In the genomic region with DNA sequence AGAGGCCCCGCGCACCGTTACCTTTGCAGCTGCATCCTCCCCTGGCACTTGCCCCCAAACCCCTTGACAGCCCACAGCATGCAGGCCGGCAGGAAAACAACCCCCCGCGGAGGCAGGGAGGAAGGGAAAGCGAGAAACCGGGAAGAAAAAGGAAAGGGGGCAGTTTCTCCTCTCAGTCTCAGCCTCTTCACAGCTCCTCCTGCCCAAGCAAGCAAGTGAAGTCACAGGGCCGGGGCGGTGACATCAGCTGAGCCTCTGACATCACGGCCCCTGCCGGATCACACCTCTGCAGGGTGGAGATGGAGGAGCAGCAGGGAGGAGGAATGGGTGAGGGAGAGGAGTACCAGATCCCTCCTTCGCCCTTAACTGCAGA, we compare ENCODE assay signal across 7 mouse cellular contexts.
DNase-seq lines count a peak whose midpoint lies in the region; ATAC-seq and TF ChIP-seq lines count a peak whose summit lies in the region.

No protein-coding gene starts in this region.

- WGBS in forebrain, embryonic 11.5 days, result 2% methylated on average over 13 of the region's 13 CpGs
- 4% methylated on average over 13 of the region's 13 CpGs for WGBS in limb, embryonic 13.5 days
- WGBS in stomach, postnatal 0 days, result 15% methylated on average over 12 of the region's 13 CpGs

- peak overlapping the region; percentile 65 for H3K27ac ChIP-seq in forebrain, embryonic 11.5 days (ENCODE audit: low read depth, low read length)
- no peak overlapping the region for H3K27ac ChIP-seq in limb, embryonic 13.5 days
- H3K27ac ChIP-seq in stomach, postnatal 0 days (replicated peaks), result no peak overlapping the region

- H3K4me3 ChIP-seq in forebrain, embryonic 11.5 days (ENCODE audit: low read depth, low read length), result peak overlapping the region; percentile 24
- H3K4me3 ChIP-seq in limb, embryonic 13.5 days, result peak overlapping the region; percentile 38
- 0 out of 2 replicates have a peak overlapping the region, but pooled peaks have one; percentile 1 for H3K4me3 ChIP-seq in stomach, postnatal 0 days (ENCODE audit: low read depth, low read length)

- no peaks in the 10 kb centered on the region for H3K9me3 ChIP-seq in forebrain, embryonic 11.5 days (ENCODE audit: control insufficient read depth, low read length)
- H3K9me3 ChIP-seq in limb, embryonic 13.5 days, result no peaks in the 10 kb centered on the region
- H3K9me3 ChIP-seq in stomach, postnatal 0 days (ENCODE audit: control insufficient read depth, low read length), result no peaks in the 10 kb centered on the region

- DNase-seq in retina, embryonic 14.5 days (ENCODE audit: low spot score), result peak; percentile 56
- DNase-seq in retina, postnatal 1 day, result no peak
- DNase-seq in forebrain, embryonic 11.5 days (ENCODE audit: low spot score), result peak; percentile 75
- no peak for DNase-seq in stomach, postnatal 0 days (ENCODE audit: low spot score)
- DNase-seq in cerebellum, postnatal 36 days, result no peak
- DNase-seq in testis, postnatal 10 days (ENCODE audit: low spot score), result no peak

- H3K4me1 ChIP-seq in forebrain, embryonic 11.5 days (replicated peaks; ENCODE audit: control insufficient read depth, insufficient read depth, low read length), result peaks cover 23% of the 10 kb centered on the region
- H3K4me1 ChIP-seq in limb, embryonic 13.5 days, result peaks cover 74% of the 10 kb centered on the region
- peaks cover 3% of the 10 kb centered on the region; the same call in 1 of the 2 replicates for H3K4me1 ChIP-seq in stomach, postnatal 0 days (replicated peaks; ENCODE audit: control insufficient read depth, insufficient read depth)

- no peak for TF ChIP-seq CTCF in stomach, postnatal 0 days (IDR thresholded peaks at IDR 0.05; ENCODE audit: low read depth)

- peaks cover 31% of the 10 kb centered on the region for H3K27me3 ChIP-seq in forebrain, embryonic 11.5 days (ENCODE audit: control insufficient read depth, insufficient read depth, low read length)
- peaks cover 47% of the 10 kb centered on the region for H3K27me3 ChIP-seq in limb, embryonic 13.5 days
- no peaks in the 10 kb centered on the region for H3K27me3 ChIP-seq in stomach, postnatal 0 days (ENCODE audit: control insufficient read depth, insufficient read depth, low read length)

- peak overlapping the region; percentile 56 for H3K9ac ChIP-seq in forebrain, embryonic 11.5 days (ENCODE audit: low read length)
- H3K9ac ChIP-seq in limb, embryonic 13.5 days, result peak overlapping the region; percentile 61
- peak overlapping the region; percentile 13; the same call in 1 of the 2 replicates for H3K9ac ChIP-seq in stomach, postnatal 0 days (ENCODE audit: low read length)

- TF ChIP-seq EP300 in stomach, postnatal 0 days (optimal IDR thresholded peaks at IDR 0.05), result no peak

- H3K36me3 ChIP-seq in forebrain, embryonic 11.5 days (ENCODE audit: control insufficient read depth, insufficient read depth, low read length), result no peaks in the 10 kb centered on the region
- H3K36me3 ChIP-seq in limb, embryonic 13.5 days, result no peaks in the 10 kb centered on the region
- no peaks in the 10 kb centered on the region for H3K36me3 ChIP-seq in stomach, postnatal 0 days (ENCODE audit: control insufficient read depth, insufficient read depth, low read length)

- peak overlapping the region; percentile 77 for H3K4me2 ChIP-seq in forebrain, embryonic 11.5 days (ENCODE audit: low read depth, low read length, severe bottlenecking)
- H3K4me2 ChIP-seq in limb, embryonic 13.5 days (replicated peaks), result peak overlapping the region; percentile 75
- peak overlapping the region; percentile 25; the same call in 1 of the 2 replicates for H3K4me2 ChIP-seq in stomach, postnatal 0 days (replicated peaks; ENCODE audit: low read depth)

- peak; percentile 30 for ATAC-seq in forebrain, embryonic 11.5 days (replicated peaks; ENCODE audit: low FRiP score)
- ATAC-seq in limb, embryonic 13.5 days (ENCODE audit: low FRiP score, low read depth), result no peak
- 0 out of 2 replicates have a peak, but pooled peaks have one; percentile 19 for ATAC-seq in stomach, postnatal 0 days (ENCODE audit: low FRiP score, low TSS enrichment)

Comparison
In these comparisons a context has a peak if more than half of its experiments do, and no peak if none do; other contexts are left out.
1. DNase-seq: peak in retina, embryonic 14.5 days (single experiment) and forebrain, embryonic 11.5 days (single experiment); none in retina, postnatal 1 day (single experiment), stomach, postnatal 0 days (single experiment), cerebellum, postnatal 36 days (0 of 2) and testis, postnatal 10 days (single experiment).
2. H3K4me2 ChIP-seq: peak in every context shown above with its lines; median percentile 77 in forebrain, embryonic 11.5 days; 75 in limb, embryonic 13.5 days; 25 in stomach, postnatal 0 days.
3. Peak in every context shown above with its lines, with median percentiles within 50 percentile points of each other: H3K4me3 ChIP-seq and H3K9ac ChIP-seq.